Mouse (Mus musculus): ENCODE measurements around the gene Wnt5b.

GRCm38 (mm10) chr6:119504756-119505155, 39.4 kb downstream of the Wnt5b start:
- TF ChIP-seq CTCF (IDR thresholded peaks at IDR 0.05; ENCODE audit: borderline replicate concordance, insufficient read depth, low read length): no peak
- no peak for TF ChIP-seq POLR2A (IDR thresholded peaks at IDR 0.05; ENCODE audit: low read depth, low read length)

Measured in embryonic fibroblast, embryonic 13.5 days (primary cell).